Mouse (Mus musculus): ENCODE data around the gene Arfgef2.

Gene Arfgef2

GRCm38 (mm10) chr2:166806813-166807212 is 1.4 kb downstream of the Arfgef2 start:
- DNase-seq (ENCODE audit: low spot score in 2 of 2): no peak

- DNase-seq (ENCODE audit: low spot score in 2 of 2): no peak
Measured at GRCm38 (mm10) chr2:166809499-166809898, 4.1 kb downstream of the Arfgef2 start.

- no peak for DNase-seq (ENCODE audit: low spot score in 2 of 2)
Measured at GRCm38 (mm10) chr2:166810821-166811220, 5.4 kb downstream of the Arfgef2 start.

- no peak for DNase-seq (ENCODE audit: low spot score in 2 of 2)
Measured at GRCm38 (mm10) chr2:166818463-166819143, 13.2 kb downstream of the Arfgef2 start.

- DNase-seq (ENCODE audit: low spot score in 2 of 2): no peak
Measured at GRCm38 (mm10) chr2:166819849-166820248, 14.5 kb downstream of the Arfgef2 start.

GRCm38 (mm10) chr2:166820844-166821243 is 15.5 kb downstream of the Arfgef2 start:
- DNase-seq (ENCODE audit: low spot score in 2 of 2): no peak

GRCm38 (mm10) chr2:166821406-166821805 is 16.0 kb downstream of the Arfgef2 start:
- no peak for DNase-seq (ENCODE audit: low spot score in 2 of 2)

- no peak for DNase-seq (ENCODE audit: low spot score in 2 of 2)
Measured at GRCm38 (mm10) chr2:166822119-166822826, 16.9 kb downstream of the Arfgef2 start.

GRCm38 (mm10) chr2:166822901-166823300 is 17.5 kb downstream of the Arfgef2 start:
- no peak for DNase-seq (ENCODE audit: low spot score in 2 of 2)

GRCm38 (mm10) chr2:166824386-166824785 is 19.0 kb downstream of the Arfgef2 start:
- no peak for DNase-seq (ENCODE audit: low spot score in 2 of 2)

- DNase-seq (ENCODE audit: low spot score in 2 of 2): no peak
Measured at GRCm38 (mm10) chr2:166824998-166825397, 19.6 kb downstream of the Arfgef2 start.

- DNase-seq (ENCODE audit: low spot score in 2 of 2): no peak
Measured at GRCm38 (mm10) chr2:166826491-166827224, 21.3 kb downstream of the Arfgef2 start.

- no peak for DNase-seq (ENCODE audit: low spot score in 2 of 2)
Measured at GRCm38 (mm10) chr2:166828306-166828705, 22.9 kb downstream of the Arfgef2 start.

- DNase-seq (ENCODE audit: low spot score in 2 of 2): no peak
Measured at GRCm38 (mm10) chr2:166830350-166830749, 25.0 kb downstream of the Arfgef2 start.

- no peak for DNase-seq (ENCODE audit: low spot score in 2 of 2)
Measured at GRCm38 (mm10) chr2:166834091-166834490, 28.7 kb downstream of the Arfgef2 start.

- DNase-seq (ENCODE audit: low spot score in 2 of 2): no peak
Measured at GRCm38 (mm10) chr2:166834796-166835195, 29.4 kb downstream of the Arfgef2 start.

- DNase-seq (ENCODE audit: low spot score in 2 of 2): no peak
Measured at GRCm38 (mm10) chr2:166835581-166835980, 30.2 kb downstream of the Arfgef2 start.

GRCm38 (mm10) chr2:166841813-166842212 is 36.4 kb downstream of the Arfgef2 start:
- no peak for DNase-seq (ENCODE audit: low spot score in 2 of 2)

- DNase-seq (ENCODE audit: low spot score in 2 of 2): no peak
Measured at GRCm38 (mm10) chr2:166850691-166851090, 45.3 kb downstream of the Arfgef2 start.

GRCm38 (mm10) chr2:166852270-166852669 is 46.9 kb downstream of the Arfgef2 start:
- DNase-seq (ENCODE audit: low spot score in 2 of 2): no peak

GRCm38 (mm10) chr2:166855771-166856170 is 50.4 kb downstream of the Arfgef2 start:
- no peak for DNase-seq (ENCODE audit: low spot score in 2 of 2)

- DNase-seq (ENCODE audit: low spot score in 2 of 2): no peak
Measured at GRCm38 (mm10) chr2:166856366-166856765, 51.0 kb downstream of the Arfgef2 start.

GRCm38 (mm10) chr2:166857118-166857517 is 51.7 kb downstream of the Arfgef2 start:
- no peak for DNase-seq (ENCODE audit: low spot score in 2 of 2)

Data from urinary bladder, postnatal 4 days (tissue).